Mouse (Mus musculus) liver, adult 2 months (tissue): ENCODE measurements at regions not wholly inside any gene's neighbourhood (a gene's known extent, or its start where the extent isn't known, plus 50 kb on each side); places are given as distances from the start of the nearest gene placed in this dataset.

Experiments
- CTCF ChIP-seq: fragments of 200-500 bp; IDR thresholded peaks from 2 replicates; pipeline ENCODE4 v1.5.1; 2011; ENCODE audit warnings: low read depth, low read length, control low read depth
- POLR2A ChIP-seq: fragments of 200-500 bp; IDR thresholded peaks from 2 replicates; pipeline ENCODE4 v1.6.1; 2011; ENCODE audit warnings: low read length, control low read depth; ENCODE audit not compliant: insufficient read depth; ENCODE audit errors: extremely low read depth

DNA sequence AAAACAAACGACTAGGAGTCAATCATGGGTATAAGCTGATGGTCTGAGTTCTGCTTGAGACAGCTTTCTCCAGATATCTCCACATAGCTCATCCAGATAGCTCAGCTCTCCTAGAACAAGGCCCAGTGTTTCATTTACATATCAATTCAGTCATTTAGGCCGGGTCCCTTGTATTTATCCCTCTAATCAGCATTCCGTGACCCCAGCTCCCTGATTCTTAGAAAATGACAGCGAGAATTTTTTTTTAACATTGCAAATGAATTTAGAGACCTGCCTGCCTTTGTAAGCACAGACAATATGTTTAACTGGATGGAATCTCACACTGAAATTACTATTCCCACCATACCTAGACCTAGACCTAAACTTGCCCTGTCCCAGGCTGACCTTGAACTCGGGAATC, 171.1 kb upstream of the Mkln1 start:
- TF ChIP-seq CTCF (no peak), POLR2A (no peak)
